Mouse (Mus musculus) CH12.LX (cell line): ENCODE data around the gene Gm38392. TPM values are rescaled to one million over a fixed set of nuclear protein-coding genes. Genes with fewer than 3 reads are reported as not detected.

Experiments
- DNase-seq: peaks from one replicate; pipeline ENCODE4 v3.0.0-alpha.2; 2013; ENCODE audit errors: extremely low read depth
- H3K27ac ChIP-seq: 2 replicates; pipeline ENCODE4 v1.5.1; 2012; ENCODE audit warnings: low read depth, mild to moderate bottlenecking, control low read depth, moderate library complexity; ENCODE audit not compliant: insufficient read depth
- H3K27me3 ChIP-seq: replicated peaks from 2 replicates; pipeline ENCODE3; 2012; ENCODE audit warnings: inconsistent platforms
- H3K36me3 ChIP-seq, 2 experiments: replicated peaks in 1 of 2; 2 replicates each; pipeline versions ENCODE3 to v1.6.1; 2012; ENCODE audit warnings: inconsistent platforms in 1 of 2, low read length in 1 of 2, mild to moderate bottlenecking in 1 of 2, mixed read lengths in 1 of 2, moderate library complexity in 1 of 2; ENCODE audit not compliant: control insufficient read depth in 1 of 2, insufficient read depth in 1 of 2
- H3K4me1 ChIP-seq, 2 experiments: 2 replicates each; pipeline ENCODE4 v1.6.1; 2012; ENCODE audit warnings: inconsistent platforms in 1 of 2, moderate library complexity in 1 of 2; ENCODE audit not compliant: insufficient read depth in 2 of 2, control insufficient read depth in 1 of 2
- H3K4me2 ChIP-seq: 2 replicates; pipeline ENCODE4 v1.6.1; 2012; ENCODE audit warnings: low read depth, mild to moderate bottlenecking, control low read depth; ENCODE audit not compliant: poor library complexity, insufficient read depth, severe bottlenecking
- H3K4me3 ChIP-seq, 3 experiments: fragments of 150-350 bp in 1 of 3; sonication (generic) in 1 of 3; replicated peaks in 1 of 3; 2 replicates each; pipeline versions ENCODE3 to v1.5.1; 2011 to 2012; ENCODE audit warnings: low read depth in 2 of 3, low read length in 2 of 3, mild to moderate bottlenecking in 2 of 3, moderate library complexity in 2 of 3, control low read depth in 1 of 3, improper control_type of control experiment in 1 of 3, inconsistent platforms in 1 of 3, mixed read lengths in 1 of 3; ENCODE audit not compliant: poor library complexity in 1 of 3
- H3K79me2 ChIP-seq: replicated peaks from 2 replicates; pipeline ENCODE4 v1.6.1; 2012; ENCODE audit warnings: mild to moderate bottlenecking, moderate library complexity; ENCODE audit not compliant: control insufficient read depth, poor library complexity, insufficient read depth, severe bottlenecking; ENCODE audit errors: extremely low read depth
- H3K9ac ChIP-seq: 2 replicates; pipeline ENCODE4 v1.6.1; 2012; ENCODE audit warnings: low read depth, mild to moderate bottlenecking, control low read depth, moderate library complexity; ENCODE audit not compliant: insufficient read depth
- H3K9me3 ChIP-seq: replicated peaks from 2 replicates; pipeline ENCODE3; 2012; ENCODE audit warnings: low read length, inconsistent platforms, mixed read lengths
- CHD1 ChIP-seq: IDR thresholded peaks from 2 replicates; pipeline ENCODE4 v1.6.1; 2012; ENCODE audit warnings: low read depth, low read length, improper control_type of control experiment, inconsistent platforms
- CHD2 ChIP-seq: IDR thresholded peaks from 2 replicates; pipeline ENCODE4 v1.6.1; 2011; ENCODE audit warnings: low read length, improper control_type of control experiment
- E2F4 ChIP-seq: IDR thresholded peaks from 2 replicates; pipeline ENCODE4 v1.6.1; 2011; ENCODE audit warnings: low read depth, low read length, improper control_type of control experiment; ENCODE audit not compliant: insufficient replicate concordance
- ELF1 ChIP-seq: IDR thresholded peaks from 2 replicates; pipeline ENCODE4 v1.6.1; 2014; ENCODE audit warnings: low read depth, mild to moderate bottlenecking, inconsistent platforms, low read length, improper control_type of control experiment
- EP300 ChIP-seq: IDR thresholded peaks from 2 replicates; pipeline ENCODE4 v1.6.1; 2011; ENCODE audit warnings: low read length, improper control_type of control experiment
- ETS1 ChIP-seq: conservative IDR thresholded peaks from 2 replicates; pipeline ENCODE4 v1.6.1; 2012; ENCODE audit warnings: low read depth, mild to moderate bottlenecking, inconsistent platforms, low read length, improper control_type of control experiment, moderate library complexity
- GABPA ChIP-seq: IDR thresholded peaks from 2 replicates; pipeline ENCODE4 v1.6.1; 2012; ENCODE audit warnings: low read depth, low read length, improper control_type of control experiment, inconsistent platforms; ENCODE audit not compliant: insufficient replicate concordance
- IRF4 ChIP-seq: IDR thresholded peaks from 2 replicates; pipeline ENCODE4 v1.6.1; 2014; ENCODE audit warnings: low read depth, mild to moderate bottlenecking, inconsistent platforms, low read length, improper control_type of control experiment
- JUN ChIP-seq: IDR thresholded peaks from 2 replicates; pipeline ENCODE4 v1.6.1; 2011; ENCODE audit warnings: low read depth, mild to moderate bottlenecking, low read length, improper control_type of control experiment, moderate library complexity; ENCODE audit not compliant: insufficient read depth
- MAFK ChIP-seq: IDR thresholded peaks from 2 replicates; pipeline ENCODE4 v1.6.1; 2011; ENCODE audit warnings: low read length, improper control_type of control experiment; ENCODE audit not compliant: insufficient replicate concordance
- MAZ ChIP-seq: IDR thresholded peaks from 2 replicates; pipeline ENCODE4 v1.6.1; 2012; ENCODE audit warnings: low read depth, mild to moderate bottlenecking, inconsistent platforms, low read length, improper control_type of control experiment, moderate library complexity
- MEF2A ChIP-seq: IDR thresholded peaks from 2 replicates; pipeline ENCODE4 v1.6.1; 2014; ENCODE audit warnings: low read depth, mild to moderate bottlenecking, inconsistent platforms, low read length, improper control_type of control experiment, borderline replicate concordance
- MXI1 ChIP-seq: IDR thresholded peaks from 2 replicates; pipeline ENCODE4 v1.6.1; 2011; ENCODE audit warnings: mild to moderate bottlenecking, low read depth, low read length, improper control_type of control experiment
- MYC ChIP-seq: IDR thresholded peaks from 2 replicates; pipeline ENCODE4 v1.6.1; 2011; ENCODE audit warnings: low read depth, mild to moderate bottlenecking, improper control_type of control experiment, low read length
- NRF1 ChIP-seq: IDR thresholded peaks from 2 replicates; pipeline ENCODE4 v1.6.1; 2014; ENCODE audit warnings: low read depth, mild to moderate bottlenecking, inconsistent platforms, low read length, improper control_type of control experiment, moderate library complexity
- POLR2A ChIP-seq: IDR thresholded peaks from 2 replicates; pipeline ENCODE4 v1.6.1; 2011; ENCODE audit warnings: low read depth, mild to moderate bottlenecking, improper control_type of control experiment, low read length
- POLR2AphosphoS2 ChIP-seq: IDR thresholded peaks from 2 replicates; pipeline ENCODE4 v1.6.1; 2011; ENCODE audit warnings: low read depth, low read length, improper control_type of control experiment
- RCOR1 ChIP-seq: conservative IDR thresholded peaks from 2 replicates; pipeline ENCODE4 v1.6.1; 2012; ENCODE audit warnings: low read depth, mild to moderate bottlenecking, inconsistent platforms, low read length, improper control_type of control experiment
- SMC3 ChIP-seq: IDR thresholded peaks from 2 replicates; pipeline ENCODE4 v1.6.1; 2011; ENCODE audit warnings: low read depth, low read length, improper control_type of control experiment
- TBP ChIP-seq: conservative IDR thresholded peaks from 2 replicates; pipeline ENCODE4 v1.6.1; 2011; ENCODE audit warnings: low read depth, low read length, improper control_type of control experiment
- UBTF ChIP-seq: IDR thresholded peaks from 2 replicates; pipeline ENCODE4 v1.6.1; 2012; ENCODE audit warnings: low read depth, mild to moderate bottlenecking, inconsistent platforms, low read length, improper control_type of control experiment, moderate library complexity
- USF1 ChIP-seq: IDR thresholded peaks from 2 replicates; pipeline ENCODE4 v1.6.1; 2014; ENCODE audit warnings: low read depth, mild to moderate bottlenecking, inconsistent platforms, low read length, improper control_type of control experiment
- ZC3H11A ChIP-seq: IDR thresholded peaks from 2 replicates; pipeline ENCODE4 v1.6.1; 2012; ENCODE audit warnings: low read depth, mild to moderate bottlenecking, inconsistent platforms, low read length, improper control_type of control experiment
- ZKSCAN1 ChIP-seq: IDR thresholded peaks from 2 replicates; pipeline ENCODE4 v1.6.1; 2012; ENCODE audit warnings: low read depth, inconsistent platforms, low read length, improper control_type of control experiment, borderline replicate concordance
- dilution Hi-C: fragments of 300-500 bp; cut with MboI; formaldehyde crosslinking; loops from 2 replicates; pipeline ENCODE4 v1.14.3; 2020; ENCODE audit warnings: low sequenced_read_pairs; ENCODE audit not compliant: extremely low pct_unique_long_range_greater_than_20kb, extremely low pct_ligation_motif_present
- in situ Hi-C: fragments of 300-500 bp; cut with MboI; formaldehyde crosslinking; loops from 3 replicates; pipeline ENCODE4 v1.14.3; 2019; ENCODE audit warnings: low sequenced_read_pairs, low pct_ligation_motif_present, low pct_unique_long_range_greater_than_20kb, mixed read lengths
- polyA plus RNA-seq: library from polyadenylated mRNA; unstranded; fragments of >175 nt; gene quantifications from 2 replicates; pipeline ENCODE4 v1.2.1, GENCODE M21; 2012; ENCODE audit warnings: low read depth; ENCODE audit not compliant: insufficient read length
- total RNA-seq, 2 experiments: library from RNA; depleted of rRNA; stranded (reverse); fragments of 300-350 nt in 1 of 2; fragments of >200 nt in 1 of 2; gene quantifications; 2 replicates each; pipeline ENCODE4 v1.2.3; 2012 to 2014

Gm38392 gene
- total and polyA plus RNA-seq, 3 experiments, result not detected

GRCm38 (mm10) chr3:88201640-88202039 is 85.4 kb downstream of the Gm38392 start:
- Histone ChIP-seq H3K9ac (no peak overlapping the region), H3K36me3 (no peaks in the 10 kb centered on the region), H3K4me2 (no peak overlapping the region), H3K27me3 (peaks cover 92% of the 10 kb centered on the region), H3K27ac (no peak overlapping the region), H3K9me3 (peaks cover 7% of the 10 kb centered on the region), H3K79me2 (no peaks in the 10 kb centered on the region), H3K4me1 (no peaks in the 10 kb centered on the region), H3K4me3 (no peak overlapping the region)
- in situ Hi-C loops (no loop called here), dilution Hi-C loops (no loop called here)
- TF ChIP-seq POLR2A (no peak), POLR2AphosphoS2 (no peak), TBP (no peak), JUN (no peak), CHD1 (no peak), UBTF (no peak), ZC3H11A (no peak), E2F4 (no peak), GABPA (no peak), IRF4 (no peak), NRF1 (no peak), CHD2 (no peak), EP300 (no peak), ZKSCAN1 (no peak), RCOR1 (no peak)
- DNase-seq, result no peak

- Histone ChIP-seq H3K9ac (no peak overlapping the region), H3K9me3 (peaks cover 7% of the 10 kb centered on the region), H3K4me1 (no peaks in the 10 kb centered on the region), H3K4me2 (no peak overlapping the region), H3K27ac (no peak overlapping the region), H3K79me2 (no peaks in the 10 kb centered on the region), H3K36me3 (no peaks in the 10 kb centered on the region), H3K27me3 (peaks cover 90% of the 10 kb centered on the region), H3K4me3 (no peak overlapping the region)
- no peak for DNase-seq
- dilution Hi-C loops (no loop called here), in situ Hi-C loops (no loop called here)
- TF ChIP-seq MAFK, result no peak
- TF ChIP-seq NRF1, result no peak
- TF ChIP-seq ELF1, result no peak
- no peak for TF ChIP-seq TBP
- no peak for TF ChIP-seq USF1
- TF ChIP-seq SMC3, result no peak
- TF ChIP-seq ETS1, result no peak
- TF ChIP-seq MYC, result no peak
- TF ChIP-seq MEF2A, result no peak
- TF ChIP-seq GABPA, result no peak
- no peak for TF ChIP-seq MXI1
- TF ChIP-seq POLR2A, result no peak
- no peak for TF ChIP-seq JUN
- no peak for TF ChIP-seq MAZ
Observed at GRCm38 (mm10) chr3:88200972-88201330, 86.1 kb downstream of the Gm38392 start.
